Mouse (Mus musculus) splenic B cell, adult 2 months (primary cell): ENCODE results near the gene Rbm4b.
"Not testable (repeated sequence)": the region's sequence is repeated elsewhere in the genome, so short reads cannot be mapped to it uniquely, and the experiment has no call there.

Source experiments
- DNase-seq: peaks from one replicate; pipeline ENCODE4 v3.0.0-alpha.2; 2011; ENCODE audit warnings: low read depth, low spot score
- H3K27me3 ChIP-seq: 2 replicates; pipeline ENCODE4 v1.6.1; 2012; ENCODE audit warnings: mild to moderate bottlenecking, low read length, moderate library complexity, mixed read lengths; ENCODE audit not compliant: control insufficient read depth, poor library complexity, insufficient read depth, severe bottlenecking
- H3K36me3 ChIP-seq: 2 replicates; pipeline ENCODE4 v1.6.1; 2012; ENCODE audit warnings: mild to moderate bottlenecking, low read length, moderate library complexity, mixed read lengths; ENCODE audit not compliant: control insufficient read depth, poor library complexity, insufficient read depth, severe bottlenecking

The Rbm4b gene

DNA sequence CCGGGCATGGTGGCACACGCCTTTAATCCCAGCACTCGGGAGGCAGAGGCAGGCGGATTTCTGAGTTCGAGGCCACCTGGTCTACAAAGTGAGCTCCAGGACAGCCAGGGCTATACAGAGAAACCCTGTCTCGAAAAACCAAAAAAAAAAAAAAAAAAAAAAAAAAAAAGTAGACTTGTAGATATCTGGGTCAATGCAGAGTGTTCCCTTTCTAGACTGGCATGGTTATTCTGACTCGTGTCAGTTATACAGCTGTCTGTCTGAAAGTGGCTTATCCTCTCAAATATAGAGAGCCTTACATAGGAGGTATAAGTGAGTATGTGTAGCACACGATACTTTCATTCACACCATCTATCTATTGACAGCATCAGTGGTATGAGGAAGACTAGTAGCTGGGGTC is 4.2 kb downstream of the Rbm4b start:
- H3K36me3 ChIP-seq, H3K27me3 ChIP-seq, DNase-seq: not testable (repeated sequence)

DNA sequence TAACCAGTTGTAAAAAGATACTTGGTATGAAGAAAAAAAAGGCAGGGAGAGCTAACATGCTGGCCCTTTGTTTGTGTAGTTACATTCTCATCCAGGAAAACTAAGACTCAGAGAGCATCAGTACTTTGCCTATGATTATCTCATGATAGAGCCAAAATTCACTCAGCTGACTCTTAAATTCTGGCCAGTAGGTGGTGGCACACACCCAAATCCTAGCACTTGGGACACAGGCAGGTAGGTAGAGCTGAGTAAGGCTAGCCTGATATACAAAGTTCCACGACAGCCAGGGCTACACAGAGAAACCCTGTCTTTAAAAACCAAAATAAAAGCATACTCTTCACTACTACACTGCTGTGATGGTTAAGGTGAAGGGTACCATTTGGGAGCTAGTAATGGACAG is 6.6 kb downstream of the Rbm4b start:
- Histone ChIP-seq H3K27me3 (no peaks in the 10 kb centered on the region), H3K36me3 (0 out of 2 replicates have a peak, but pooled peaks cover 2% of the 10 kb centered on the region)
- DNase-seq = peak; percentile 27

DNA sequence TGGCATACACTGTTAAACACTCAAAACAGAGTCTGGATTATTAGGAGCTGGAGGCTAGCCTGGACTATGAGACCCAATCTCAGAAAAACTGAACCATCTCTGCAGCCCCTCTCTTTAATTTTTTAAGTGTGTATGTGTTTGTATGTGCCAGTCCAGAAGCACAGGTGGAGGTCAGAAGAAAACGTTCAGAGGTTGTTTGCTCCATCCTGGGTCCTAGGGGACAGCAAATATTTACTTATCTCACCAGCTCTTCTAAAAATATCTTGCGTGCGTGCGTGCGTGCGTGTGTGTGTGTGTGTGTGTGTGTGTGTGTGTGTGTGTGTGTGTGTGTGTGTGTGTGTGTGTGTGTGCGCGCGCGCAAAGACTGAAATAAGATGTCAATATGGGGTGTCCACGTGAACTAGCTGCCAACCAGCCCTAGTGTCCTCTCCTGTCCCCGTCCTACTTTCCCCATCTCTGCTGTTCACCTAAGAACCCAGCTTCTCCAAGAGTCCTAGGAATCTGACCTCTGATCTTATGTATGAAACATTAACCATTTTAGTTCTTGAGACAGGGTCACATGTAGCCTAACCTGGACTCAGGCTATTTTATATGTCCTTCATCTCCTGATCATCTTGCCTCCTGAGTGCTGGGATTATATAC is 11.3 kb downstream of the Rbm4b start:
- peaks cover 11% of the 10 kb centered on the region for H3K36me3 ChIP-seq
- DNase-seq = no peak
- H3K27me3 ChIP-seq = no peaks in the 10 kb centered on the region

DNA sequence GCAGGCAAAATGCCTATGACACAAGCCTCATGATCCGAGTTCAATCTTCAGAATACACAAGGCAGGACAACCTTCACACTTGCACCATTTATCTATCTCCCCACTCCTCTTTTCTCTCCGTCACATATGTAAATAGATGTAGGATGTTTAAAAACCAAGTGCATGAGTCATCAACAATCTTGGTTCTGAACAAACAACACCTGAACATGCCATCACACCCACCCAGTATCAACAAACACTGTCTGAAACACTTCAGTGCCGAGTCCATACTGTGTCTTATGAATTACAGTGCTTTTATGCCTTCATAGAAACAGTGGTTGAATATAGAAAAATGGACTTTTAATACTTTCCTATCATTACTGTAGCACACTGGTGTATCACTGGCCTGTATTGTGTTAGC is 16.5 kb downstream of the Rbm4b start:
- Histone ChIP-seq H3K36me3 (peaks cover 13% of the 10 kb centered on the region), H3K27me3 (no peaks in the 10 kb centered on the region)
- DNase-seq = no peak

DNA sequence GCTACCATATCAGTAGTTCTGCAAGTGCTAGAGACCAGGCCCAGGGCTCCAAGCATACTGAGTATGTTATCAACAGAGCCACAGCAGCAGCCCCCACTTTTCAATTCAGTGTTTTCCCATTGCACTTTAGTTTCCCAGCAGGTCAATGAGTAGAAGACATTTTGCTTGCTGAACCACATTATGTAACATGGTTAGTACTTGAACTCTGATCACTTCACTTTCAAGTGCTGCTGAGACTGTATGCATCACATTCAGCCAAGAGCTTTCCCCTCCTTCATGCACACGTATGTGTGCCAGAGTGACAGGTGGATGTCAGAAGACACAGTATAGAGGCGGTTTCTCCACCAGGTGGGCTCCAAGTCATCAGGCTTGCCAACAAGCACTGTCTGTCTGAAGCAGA is 26.6 kb downstream of the Rbm4b start:
- no peaks in the 10 kb centered on the region for H3K27me3 ChIP-seq
- H3K36me3 ChIP-seq = peaks cover 18% of the 10 kb centered on the region
- no peak for DNase-seq

DNA sequence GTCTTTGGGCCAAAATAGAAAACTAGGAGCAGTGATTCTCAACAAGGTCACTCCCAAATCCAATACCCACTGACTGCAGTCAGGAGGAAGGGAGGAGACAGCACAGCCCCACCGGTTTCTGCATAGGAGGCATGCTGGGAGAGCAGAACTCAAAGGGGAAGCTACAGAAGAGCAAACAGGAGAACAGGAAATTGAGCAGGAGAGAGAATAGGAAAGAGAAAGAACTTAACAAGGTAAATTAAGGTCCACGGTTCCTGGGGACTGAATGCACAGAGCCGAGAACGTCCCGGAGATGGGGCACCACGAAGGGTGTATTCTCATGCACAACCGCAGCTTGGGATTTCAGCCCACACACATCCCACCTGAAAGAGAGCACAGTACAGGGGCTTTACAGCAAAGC is 28.9 kb downstream of the Rbm4b start:
- DNase-seq = no peak
- Histone ChIP-seq H3K36me3 (peaks cover 22% of the 10 kb centered on the region), H3K27me3 (no peaks in the 10 kb centered on the region)

DNA sequence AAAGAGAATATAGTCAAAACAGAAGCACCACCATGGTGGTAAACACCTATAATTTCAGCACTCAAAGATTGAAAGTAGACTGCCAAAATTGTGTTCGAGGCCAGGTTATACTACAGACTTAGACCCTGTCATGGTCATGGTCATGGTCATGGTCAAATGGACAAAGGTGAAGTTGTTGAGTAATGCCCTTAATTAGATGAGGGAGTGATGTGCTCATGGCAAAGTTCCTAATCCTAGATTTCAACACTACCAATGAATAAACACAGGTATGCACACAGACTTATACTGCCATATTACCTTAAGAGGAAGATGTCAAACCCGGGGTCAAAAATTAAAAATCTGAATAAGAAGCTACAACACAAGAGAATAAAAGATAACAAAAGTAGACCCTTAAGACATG is 30.0 kb downstream of the Rbm4b start:
- Histone ChIP-seq H3K36me3 (peaks cover 25% of the 10 kb centered on the region), H3K27me3 (no peaks in the 10 kb centered on the region)
- no peak for DNase-seq

DNA sequence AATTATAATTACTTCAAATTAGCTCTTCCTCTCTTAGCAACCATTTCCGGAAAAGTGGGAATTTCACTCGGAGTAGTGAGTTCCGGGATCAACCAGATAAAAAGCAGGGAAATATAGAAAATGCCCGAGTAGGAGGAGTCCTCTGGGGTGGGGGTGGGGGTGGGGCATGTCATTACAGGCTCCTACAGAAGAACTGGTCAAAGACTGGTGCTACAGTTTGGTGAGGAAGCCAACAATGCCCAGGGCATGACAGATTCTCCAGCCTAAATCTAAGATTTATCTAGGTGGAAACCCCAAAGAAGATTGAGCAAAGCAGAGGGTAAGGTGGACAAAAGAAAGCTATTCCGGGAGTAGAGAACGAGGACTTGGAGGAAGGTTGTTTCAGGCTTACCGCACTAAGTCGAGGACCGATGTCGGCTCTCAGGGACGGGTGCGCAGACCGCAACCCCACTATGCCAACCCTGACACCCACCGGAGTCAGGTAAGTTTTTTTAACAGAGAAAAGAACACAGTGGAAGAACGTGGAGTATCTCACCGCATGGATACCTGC is 37.1 kb downstream of the Rbm4b start:
- Histone ChIP-seq H3K27me3 (no peaks in the 10 kb centered on the region), H3K36me3 (peaks cover 7% of the 10 kb centered on the region)
- DNase-seq = no peak

DNA sequence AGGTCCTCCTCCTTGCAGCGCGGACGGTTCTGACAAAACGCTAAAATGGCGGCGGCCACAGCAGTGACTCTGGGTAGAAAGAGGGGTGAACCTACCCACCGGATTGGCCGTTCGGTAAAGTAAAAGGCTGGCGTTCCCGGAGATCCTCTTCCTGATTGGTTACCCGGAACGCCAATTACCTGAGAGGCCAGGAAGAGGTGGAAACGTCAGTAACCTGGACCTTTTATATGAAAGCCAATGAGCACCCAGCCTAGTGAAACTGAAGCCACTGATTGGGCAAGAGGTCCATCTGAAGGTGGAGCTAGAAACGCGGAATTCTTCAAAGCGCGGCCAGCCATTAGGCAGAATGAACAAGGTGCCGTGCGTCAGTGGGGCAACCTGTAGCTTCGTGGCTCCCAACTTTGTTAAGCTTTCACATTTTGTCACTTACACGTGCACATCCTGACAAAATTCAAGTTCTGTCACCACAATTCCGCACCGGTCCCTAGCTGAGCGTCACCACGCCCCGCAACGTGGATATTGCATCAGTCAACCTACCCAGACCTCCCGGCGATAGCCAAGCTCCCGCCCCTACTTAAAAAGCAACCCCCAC is 37.6 kb downstream of the Rbm4b start, which contains the start of gene Rbm4:
Gene Rbm4, minus strand, starts transcription at position 71 of the 592 bp plus-strand sequence.
- no peaks in the 10 kb centered on the region for H3K27me3 ChIP-seq
- DNase-seq = peak; percentile 99
- peaks cover 8% of the 10 kb centered on the region for H3K36me3 ChIP-seq

DNA sequence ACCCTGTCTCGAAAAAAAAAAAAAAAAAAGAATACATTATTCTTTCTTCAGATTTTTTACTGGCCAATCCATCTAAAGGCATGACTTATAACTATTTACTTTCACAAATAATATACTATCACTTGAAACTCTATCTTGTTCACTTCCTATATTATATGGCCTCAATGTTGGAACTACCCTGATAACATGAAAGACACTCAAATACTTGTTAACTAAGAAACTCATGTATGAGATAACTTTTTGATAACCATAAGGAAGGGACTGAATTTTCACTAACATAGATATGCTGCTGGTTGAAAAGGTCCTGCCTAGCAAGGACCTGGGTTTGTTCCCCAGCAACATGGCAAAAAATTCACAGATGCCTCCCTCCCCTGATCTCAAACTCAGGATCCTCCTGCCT is 39.6 kb downstream of the Rbm4b start:
- Histone ChIP-seq H3K27me3 (no peaks in the 10 kb centered on the region), H3K36me3 (peaks cover 9% of the 10 kb centered on the region)
- no peak for DNase-seq

DNA sequence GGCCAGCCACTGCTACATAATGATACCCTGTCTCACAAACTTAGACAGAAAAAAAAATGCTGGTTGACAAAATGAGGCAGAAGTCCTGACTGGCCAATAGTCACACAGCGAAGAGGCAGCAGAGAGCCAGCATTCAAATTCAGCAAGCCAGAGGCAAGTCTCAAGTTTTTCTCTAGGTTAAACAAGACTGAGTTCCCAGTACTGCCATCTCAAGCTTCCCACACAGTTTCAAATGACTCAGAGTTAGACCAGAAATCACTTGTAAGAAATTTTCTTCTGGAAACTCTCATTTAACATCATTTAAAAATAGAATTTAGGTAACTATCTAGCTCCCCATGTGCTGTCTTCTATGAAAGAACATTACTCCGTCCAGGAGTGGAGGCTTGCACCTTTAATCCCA is 41.5 kb downstream of the Rbm4b start:
- DNase-seq = no peak
- no peaks in the 10 kb centered on the region for H3K27me3 ChIP-seq
- peaks cover 10% of the 10 kb centered on the region; the same call in 1 of the 2 replicates for H3K36me3 ChIP-seq

DNA sequence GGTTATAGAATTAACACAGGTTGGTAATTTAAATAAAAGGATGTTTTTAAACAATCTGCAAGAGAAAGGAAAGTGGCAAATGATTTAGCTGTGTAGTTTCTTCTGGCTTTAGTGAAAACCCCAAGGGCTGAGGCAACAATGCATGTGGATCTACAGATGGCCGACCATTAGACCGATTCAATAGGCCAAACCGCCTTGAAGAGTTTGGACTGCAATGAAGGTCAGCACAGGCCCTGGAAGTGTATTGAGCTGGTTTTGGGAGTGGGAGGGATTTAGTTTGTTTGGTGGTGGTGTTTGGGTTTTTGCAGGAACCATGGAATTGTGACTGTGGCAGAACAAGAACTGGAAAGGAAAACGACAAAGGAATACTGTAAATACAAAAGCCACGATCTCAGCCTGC is 42.8 kb downstream of the Rbm4b start:
- peaks cover 15% of the 10 kb centered on the region for H3K36me3 ChIP-seq
- DNase-seq = no peak
- no peaks in the 10 kb centered on the region for H3K27me3 ChIP-seq

DNA sequence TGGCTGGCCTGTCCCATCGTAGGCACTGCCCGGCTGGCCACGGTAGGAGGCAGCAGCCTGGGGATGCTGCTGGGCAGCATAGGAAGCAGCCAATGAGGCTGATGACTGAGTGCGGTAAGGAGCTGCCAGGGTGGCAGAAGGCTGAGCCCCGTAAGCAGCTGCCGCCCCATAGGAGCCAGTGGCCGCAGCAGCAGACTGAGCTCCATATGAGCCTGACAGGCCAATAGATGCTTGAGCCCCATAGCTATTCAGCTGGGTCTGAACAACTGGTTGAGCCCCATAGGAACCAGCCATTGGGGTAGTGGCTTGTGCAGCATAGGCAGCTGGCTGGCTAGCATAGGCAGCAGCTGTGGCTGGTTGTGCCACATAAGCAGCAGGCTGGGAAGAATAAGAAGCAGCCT is 46.4 kb downstream of the Rbm4b start:
- no peak for DNase-seq
- Histone ChIP-seq H3K36me3 (peaks cover 15% of the 10 kb centered on the region), H3K27me3 (no peaks in the 10 kb centered on the region)

DNA sequence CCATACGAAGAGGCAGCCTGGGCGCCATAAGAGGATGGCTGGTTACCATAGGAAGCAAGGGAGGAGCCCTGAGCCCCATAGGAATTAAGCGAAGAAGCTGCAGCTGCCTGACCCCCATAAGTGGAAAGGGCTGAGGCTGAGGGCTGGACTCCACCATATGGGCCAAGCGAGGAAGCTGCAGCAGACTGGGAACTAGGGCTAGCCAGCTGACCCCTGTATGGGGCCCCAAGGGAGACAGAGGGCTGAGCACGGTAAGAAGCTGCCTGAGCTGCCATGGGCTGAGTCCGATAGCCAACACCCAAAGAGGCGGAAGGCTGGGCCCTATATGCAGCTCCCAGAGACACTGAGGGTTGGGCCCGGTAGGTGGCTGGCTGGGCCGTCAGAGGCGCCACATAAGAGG is 47.0 kb downstream of the Rbm4b start:
- peaks cover 15% of the 10 kb centered on the region for H3K36me3 ChIP-seq
- DNase-seq = no peak
- no peaks in the 10 kb centered on the region for H3K27me3 ChIP-seq

DNA sequence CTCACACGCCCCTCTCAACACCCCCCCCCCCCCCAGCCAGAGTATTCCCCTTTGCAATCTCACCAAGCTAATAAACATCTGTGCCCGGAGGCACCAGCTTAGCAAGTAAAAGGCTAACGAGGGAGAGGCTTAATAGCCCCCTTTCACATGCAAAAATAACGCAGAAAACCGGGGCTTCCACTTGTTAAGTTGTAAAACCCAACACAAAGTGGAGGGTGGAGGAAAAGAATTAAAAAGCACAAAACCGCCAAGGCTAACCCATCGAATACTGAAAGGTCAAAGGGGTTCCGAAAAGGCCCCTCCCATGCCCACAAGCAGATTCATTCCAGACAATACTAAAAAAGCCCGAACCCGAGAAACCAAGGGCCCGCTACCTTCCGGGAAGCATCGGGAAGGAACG is 54.0 kb downstream of the Rbm4b start:
- H3K36me3 ChIP-seq = no peaks in the 10 kb centered on the region
- no peak for DNase-seq
- no peaks in the 10 kb centered on the region for H3K27me3 ChIP-seq

DNA sequence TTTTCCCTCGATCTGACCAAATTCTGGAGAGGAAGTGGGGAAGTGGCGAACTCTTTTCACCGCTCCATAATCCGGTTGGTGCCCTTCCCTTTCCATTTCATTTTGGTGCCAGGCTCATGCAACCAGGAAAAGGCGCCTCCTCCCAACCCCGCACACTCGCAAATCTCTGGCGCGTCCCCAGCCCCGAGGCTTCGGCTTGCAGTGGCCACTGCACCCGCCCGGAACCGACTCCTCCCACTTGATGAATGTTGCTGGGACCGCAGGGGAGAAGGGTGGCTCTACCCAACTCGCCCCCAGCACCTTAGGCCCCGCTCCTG is 54.4 kb downstream of the Rbm4b start:
- Histone ChIP-seq H3K36me3 (no peaks in the 10 kb centered on the region), H3K27me3 (no peaks in the 10 kb centered on the region)
- no peak for DNase-seq
